Mouse (Mus musculus) retina, embryonic 14.5 days (tissue): ENCODE measurements around the gene Gm4981.
"Not testable (repeated sequence)": the region's sequence is repeated elsewhere in the genome, so short reads cannot be mapped to it uniquely, and the experiment has no call there.

Source experiments
- DNase-seq: peaks from one replicate; pipeline ENCODE4 v3.0.0-alpha.2; 2015; ENCODE audit warnings: low spot score

Gene Gm4981

GRCm38 (mm10) chr10:58223161-58223560 is 13.3 kb downstream of the Gm4981 start:
- not testable (repeated sequence) for DNase-seq

GRCm38 (mm10) chr10:58221571-58221970 is 14.9 kb downstream of the Gm4981 start:
- DNase-seq = not testable (repeated sequence)

GRCm38 (mm10) chr10:58220726-58221125 is 15.8 kb downstream of the Gm4981 start:
- no peak for DNase-seq

- DNase-seq = no peak
Observed at GRCm38 (mm10) chr10:58217366-58217765, 19.1 kb downstream of the Gm4981 start.

- no peak for DNase-seq
Observed at GRCm38 (mm10) chr10:58215353-58215752, 21.1 kb downstream of the Gm4981 start.

- no peak for DNase-seq
Observed at GRCm38 (mm10) chr10:58214934-58215333, 21.6 kb downstream of the Gm4981 start.

GRCm38 (mm10) chr10:58214497-58214896 is 22.0 kb downstream of the Gm4981 start:
- no peak for DNase-seq

GRCm38 (mm10) chr10:58212230-58212629 is 24.3 kb downstream of the Gm4981 start:
- no peak for DNase-seq

GRCm38 (mm10) chr10:58211213-58211612 is 25.3 kb downstream of the Gm4981 start:
- DNase-seq = no peak

- no peak for DNase-seq
Observed at GRCm38 (mm10) chr10:58210514-58210913, 26.0 kb downstream of the Gm4981 start.

- no peak for DNase-seq
Observed at GRCm38 (mm10) chr10:58209710-58210467, 26.6 kb downstream of the Gm4981 start.

- no peak for DNase-seq
Observed at GRCm38 (mm10) chr10:58206639-58207404, 29.7 kb downstream of the Gm4981 start.

GRCm38 (mm10) chr10:58205986-58206385 is 30.5 kb downstream of the Gm4981 start:
- DNase-seq = no peak
